Mouse (Mus musculus) intestine, embryonic 14.5 days (tissue): ENCODE measurements around the gene Tesc. TPM values are rescaled to one million over a fixed set of nuclear protein-coding genes. Genes with fewer than 3 reads are reported as not detected.

Experiments
- ATAC-seq: fragments of 200-750 bp; cut with Nextera tagmentation; replicated peaks from 2 replicates; pipeline ENCODE4 v1.8.0; 2017; ENCODE audit warnings: low read depth, moderate number of reproducible peaks, moderate TSS enrichment, moderate library complexity; ENCODE audit not compliant: low FRiP score, low TSS enrichment
- DNase-seq: peaks from one replicate; pipeline ENCODE4 v3.0.0-alpha.2; 2018; ENCODE audit warnings: low spot score
- H3K27ac ChIP-seq: fragments of 300-500 bp; sonication (generic); 2 replicates; pipeline ENCODE4 v1.5.1; 2014; ENCODE audit warnings: low read depth, mild to moderate bottlenecking, control low read depth
- H3K27me3 ChIP-seq: fragments of 300-500 bp; sonication (generic); replicated peaks from 2 replicates; pipeline ENCODE4 v1.6.1; 2014; ENCODE audit warnings: low read length, control low read depth; ENCODE audit not compliant: control insufficient read depth, insufficient read depth
- H3K36me3 ChIP-seq: fragments of 300-500 bp; sonication (generic); 2 replicates; pipeline ENCODE4 v1.6.1; 2014; ENCODE audit warnings: low read length, control low read depth; ENCODE audit not compliant: control insufficient read depth, insufficient read depth
- H3K4me1 ChIP-seq: fragments of 300-500 bp; sonication (generic); replicated peaks from 2 replicates; pipeline ENCODE4 v1.6.1; 2014; ENCODE audit warnings: low read length, control low read depth, mixed read lengths; ENCODE audit not compliant: control insufficient read depth, insufficient read depth
- H3K4me2 ChIP-seq: fragments of 300-500 bp; sonication (generic); 2 replicates; pipeline ENCODE4 v1.6.1; 2014; ENCODE audit warnings: low read length
- H3K4me3 ChIP-seq: fragments of 300-500 bp; sonication (generic); 2 replicates; pipeline ENCODE4 v1.5.1; 2014; ENCODE audit warnings: low read depth, low read length, control low read depth, mixed read lengths
- H3K9ac ChIP-seq: fragments of 300-500 bp; sonication (generic); 2 replicates; pipeline ENCODE4 v1.6.1; 2014; ENCODE audit warnings: mild to moderate bottlenecking, low read length
- H3K9me3 ChIP-seq: fragments of 300-500 bp; sonication (generic); 2 replicates; pipeline ENCODE4 v1.6.1; 2016; ENCODE audit warnings: low read length, control low read depth; ENCODE audit not compliant: control insufficient read depth
- WGBS: fragments of 180-500 bp; shearing (Covaris S2); extraction: QIAGEN DNeasy Blood & Tissue Kit; methylation state at CpG from one replicate; pipeline ENCODE4 v1.1.7; 2014; 5-methylcytosine and 5-hydroxymethylcytosine counted together
- polyA plus RNA-seq: library from polyadenylated mRNA; unstranded; fragments of >200 nt; fragmentation: Nextera tagmentation; extraction: Ambion mirVana; gene quantifications from 2 replicates; pipeline ENCODE4 v1.2.1, GENCODE M21; 2014

The Tesc gene
- polyA plus RNA-seq, 1 experiment from 2014 or later = 3.8 TPM

- Histone ChIP-seq H3K27me3 (no peaks in the 10 kb centered on the region), H3K4me2 (no peak overlapping the region), H3K9me3 (no peaks in the 10 kb centered on the region), H3K27ac (no peak overlapping the region), H3K36me3 (no peaks in the 10 kb centered on the region), H3K4me1 (0 out of 2 replicates have a peak, but pooled peaks cover 3% of the 10 kb centered on the region), H3K9ac (no peak overlapping the region), H3K4me3 (no peak overlapping the region)
- DNase-seq (no peak), ATAC-seq (peak; percentile 45)
- 64% methylated on average over 8 of the region's 8 CpGs for WGBS
Measured at GRCm38 (mm10) chr5:118051981-118052662, 24.6 kb downstream of the Tesc start.

DNA sequence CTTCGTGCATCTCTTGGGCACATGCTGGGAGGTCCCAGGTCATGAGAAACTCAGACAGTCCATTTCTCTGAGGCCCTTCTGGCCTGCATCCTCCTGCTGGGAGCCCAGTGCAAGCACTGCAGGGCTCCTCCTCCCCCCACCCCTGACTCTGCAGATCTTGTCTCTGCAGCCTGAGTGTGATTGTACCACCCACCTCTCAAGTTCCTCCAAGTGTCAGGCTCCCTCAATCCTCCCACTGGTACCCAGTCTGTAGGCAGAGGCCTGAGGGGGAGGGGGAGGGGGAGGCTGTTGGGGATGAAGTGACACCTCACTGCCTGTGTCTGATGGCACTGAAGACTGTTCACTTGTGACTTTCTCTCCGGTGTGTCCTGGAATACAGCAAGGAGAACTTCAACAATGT, 25.7 kb downstream of the Tesc start:
- Histone ChIP-seq H3K27ac (no peak overlapping the region), H3K9ac (no peak overlapping the region), H3K4me1 (peaks cover 3% of the 10 kb centered on the region; the same call in 1 of the 2 replicates), H3K9me3 (no peaks in the 10 kb centered on the region), H3K27me3 (no peaks in the 10 kb centered on the region), H3K4me2 (no peak overlapping the region), H3K36me3 (no peaks in the 10 kb centered on the region), H3K4me3 (no peak overlapping the region)
- 90% methylated on average over 2 of the region's 2 CpGs for WGBS
- no peak for ATAC-seq
- DNase-seq = no peak

DNA sequence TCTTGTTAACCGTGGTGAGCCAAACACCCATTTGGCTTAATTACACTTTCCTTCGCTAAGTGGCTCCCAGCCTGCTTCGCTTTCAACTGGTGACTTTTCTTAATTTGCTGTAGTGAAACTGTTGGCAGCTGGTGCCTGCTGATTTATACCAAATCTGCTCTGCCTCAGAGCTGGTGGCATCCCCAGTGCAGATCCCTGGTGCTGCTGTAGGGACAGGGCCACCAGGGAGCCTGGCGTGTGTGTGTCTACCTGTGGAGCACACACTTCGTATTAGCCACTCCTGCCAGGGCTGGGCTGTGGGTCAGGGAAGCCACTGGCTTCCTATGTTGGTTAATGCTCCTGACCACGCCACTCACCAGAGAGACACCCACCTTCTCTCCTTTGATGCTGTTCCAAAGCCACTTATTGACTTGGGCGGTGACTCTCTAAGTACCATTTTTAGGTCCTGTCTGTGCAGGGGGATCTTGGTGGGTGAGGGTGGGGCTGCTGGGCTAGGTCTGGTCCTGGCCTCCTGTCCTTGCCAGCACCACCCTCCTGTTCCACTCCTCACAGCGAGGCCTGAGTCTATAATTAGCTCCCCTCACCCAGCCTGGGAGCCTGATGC, 30.1 kb downstream of the Tesc start:
- Histone ChIP-seq H3K27me3 (no peaks in the 10 kb centered on the region), H3K36me3 (no peaks in the 10 kb centered on the region), H3K4me1 (peaks cover 3% of the 10 kb centered on the region; the same call in 1 of the 2 replicates), H3K4me3 (no peak overlapping the region), H3K9ac (no peak overlapping the region), H3K9me3 (no peaks in the 10 kb centered on the region), H3K27ac (no peak overlapping the region; the same call in 1 of the 2 replicates), H3K4me2 (no peak overlapping the region)
- ATAC-seq = no peak
- 49% methylated on average over 8 of the region's 8 CpGs for WGBS
- no peak for DNase-seq

DNA sequence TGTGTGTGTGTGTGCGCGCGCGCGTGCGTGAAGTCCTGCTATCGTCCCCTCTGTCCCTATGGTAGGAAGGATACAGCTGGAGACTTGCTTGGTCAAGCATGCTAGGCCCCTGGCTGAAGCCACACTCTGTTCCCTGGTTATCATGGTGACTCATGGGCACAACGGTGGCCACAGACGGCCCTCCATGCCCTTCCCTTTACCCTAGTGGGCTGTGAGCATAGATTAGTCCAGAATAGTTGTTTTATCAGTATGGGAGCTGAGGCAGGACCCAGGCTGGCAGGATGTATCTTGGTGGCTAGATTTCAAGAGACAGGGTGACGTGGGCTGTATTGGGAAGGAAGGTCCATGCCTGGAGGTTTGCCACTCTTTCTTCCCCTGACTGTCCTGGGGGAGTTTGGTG, 31.3 kb downstream of the Tesc start:
- no peaks in the 10 kb centered on the region for H3K27me3 ChIP-seq
- H3K9me3 ChIP-seq = no peaks in the 10 kb centered on the region
- H3K4me1 ChIP-seq = peaks cover 3% of the 10 kb centered on the region; the same call in 1 of the 2 replicates
- no peak overlapping the region for H3K27ac ChIP-seq
- ATAC-seq = no peak
- H3K36me3 ChIP-seq = no peaks in the 10 kb centered on the region
- no peak overlapping the region for H3K4me3 ChIP-seq
- DNase-seq = no peak
- no peak overlapping the region for H3K9ac ChIP-seq
- no peak overlapping the region for H3K4me2 ChIP-seq
- WGBS = 94% methylated on average over 10 of the region's 10 CpGs

GRCm38 (mm10) chr5:118059646-118060045, 32.1 kb downstream of the Tesc start:
- H3K27me3 ChIP-seq = no peaks in the 10 kb centered on the region
- no peaks in the 10 kb centered on the region for H3K9me3 ChIP-seq
- no peak overlapping the region for H3K9ac ChIP-seq
- ATAC-seq = no peak
- no peaks in the 10 kb centered on the region for H3K36me3 ChIP-seq
- peaks cover 3% of the 10 kb centered on the region; the same call in 1 of the 2 replicates for H3K4me1 ChIP-seq
- H3K4me3 ChIP-seq = no peak overlapping the region
- 87% methylated on average over 9 of the region's 9 CpGs for WGBS
- DNase-seq = no peak
- no peak overlapping the region for H3K27ac ChIP-seq
- no peak overlapping the region for H3K4me2 ChIP-seq

DNA sequence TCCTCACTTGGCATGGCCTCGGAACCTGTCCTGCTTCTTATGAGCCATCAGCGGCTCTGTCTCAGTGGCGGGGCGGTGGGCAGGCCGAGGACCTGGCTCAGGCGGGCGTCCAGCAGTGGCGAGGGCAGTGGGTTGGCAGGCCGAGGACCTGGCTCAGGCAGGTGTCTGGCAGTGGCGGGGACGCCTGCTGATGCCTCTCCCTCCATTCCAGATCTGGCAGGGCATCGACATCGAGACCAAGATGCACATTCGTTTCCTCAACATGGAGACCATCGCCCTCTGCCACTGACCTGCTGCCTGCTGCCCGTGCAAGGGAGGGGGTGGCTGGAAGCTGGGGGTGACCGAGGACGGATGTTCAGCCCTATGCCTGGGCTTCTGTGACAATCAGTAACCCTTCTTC, 33.8 kb downstream of the Tesc start:
- H3K4me2 ChIP-seq = no peak overlapping the region
- peaks cover 3% of the 10 kb centered on the region; the same call in 1 of the 2 replicates for H3K4me1 ChIP-seq
- WGBS = 96% methylated on average over 18 of the region's 18 CpGs
- no peak overlapping the region for H3K27ac ChIP-seq
- H3K36me3 ChIP-seq = peaks cover 11% of the 10 kb centered on the region
- no peaks in the 10 kb centered on the region for H3K9me3 ChIP-seq
- DNase-seq (no peak), ATAC-seq (no peak)
- H3K9ac ChIP-seq = no peak overlapping the region
- no peaks in the 10 kb centered on the region for H3K27me3 ChIP-seq
- H3K4me3 ChIP-seq = no peak overlapping the region

DNA sequence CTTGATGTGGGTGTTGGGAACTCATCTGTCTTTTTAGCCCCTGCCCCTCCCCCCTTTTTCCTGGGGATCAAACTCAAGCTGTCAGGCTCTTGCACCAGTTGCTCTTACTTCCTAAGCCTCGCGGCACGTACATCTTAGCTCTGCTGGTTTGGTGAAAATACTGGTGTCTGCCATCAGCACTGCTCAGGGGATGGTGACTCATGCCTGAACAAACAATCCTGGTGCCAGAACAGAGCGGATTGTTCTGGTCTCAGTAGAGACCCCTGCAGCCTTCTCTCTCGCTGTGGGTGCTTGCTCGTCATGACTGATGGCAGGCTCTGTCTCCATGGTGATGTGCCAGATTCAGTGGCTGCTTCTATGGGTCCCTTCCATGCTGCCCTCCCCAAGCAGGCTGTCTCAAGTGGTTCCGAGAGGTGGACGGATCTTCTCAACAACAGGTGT, 35.7 kb downstream of the Tesc start:
- no peak overlapping the region for H3K4me2 ChIP-seq
- H3K9ac ChIP-seq = no peak overlapping the region
- no peak overlapping the region for H3K4me3 ChIP-seq
- no peaks in the 10 kb centered on the region for H3K4me1 ChIP-seq
- DNase-seq (no peak), ATAC-seq (no peak)
- peaks cover 21% of the 10 kb centered on the region for H3K36me3 ChIP-seq
- no peaks in the 10 kb centered on the region for H3K9me3 ChIP-seq
- H3K27ac ChIP-seq = no peak overlapping the region
- 57% methylated on average over 8 of the region's 8 CpGs for WGBS
- no peaks in the 10 kb centered on the region for H3K27me3 ChIP-seq

DNA sequence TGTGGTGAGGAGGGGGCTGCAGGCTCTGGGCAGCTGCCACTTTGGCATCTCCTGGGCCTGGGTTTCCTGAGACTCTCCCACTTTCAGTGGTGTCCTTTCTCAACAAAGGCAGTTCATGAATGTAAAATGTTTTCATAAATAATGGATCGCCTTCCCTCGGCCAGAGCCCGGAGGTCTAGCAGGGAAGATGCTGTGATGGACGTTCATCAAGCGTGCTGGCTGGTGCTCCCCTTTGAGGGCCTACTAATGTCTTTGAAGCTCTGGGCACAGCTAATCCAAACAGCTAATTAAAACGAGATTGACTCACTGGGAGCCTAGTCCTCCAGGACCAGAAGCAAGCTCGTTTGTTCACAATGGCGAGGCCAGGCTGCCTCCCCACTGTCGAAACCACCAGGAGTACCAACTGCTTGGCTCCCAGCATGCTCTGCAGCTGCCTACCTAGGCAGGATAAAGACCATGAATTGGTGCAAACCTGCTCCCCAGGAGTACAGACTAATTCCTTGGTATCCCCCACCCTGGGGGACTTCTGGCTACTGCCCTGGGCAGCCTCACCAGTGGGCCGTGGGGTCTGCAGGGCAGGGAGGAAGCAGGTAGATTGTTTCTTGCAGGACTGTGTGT, 36.9 kb downstream of the Tesc start:
- no peak overlapping the region for H3K4me2 ChIP-seq
- peaks cover 27% of the 10 kb centered on the region for H3K36me3 ChIP-seq
- no peak for ATAC-seq
- H3K27me3 ChIP-seq = no peaks in the 10 kb centered on the region
- no peak for DNase-seq
- no peaks in the 10 kb centered on the region for H3K9me3 ChIP-seq
- 53% methylated on average over 10 of the region's 10 CpGs for WGBS
- H3K9ac ChIP-seq = no peak overlapping the region
- H3K4me3 ChIP-seq = no peak overlapping the region
- H3K4me1 ChIP-seq = no peaks in the 10 kb centered on the region
- no peak overlapping the region for H3K27ac ChIP-seq
